Mouse (Mus musculus) R1 (cell line): ENCODE results near the gene Scaf11.

ENCODE experiments used
- DNase-seq: peaks from one replicate; pipeline ENCODE4 v3.0.0-alpha.2; 2018; ENCODE audit warnings: low read depth, low spot score

Scaf11 gene

DNA sequence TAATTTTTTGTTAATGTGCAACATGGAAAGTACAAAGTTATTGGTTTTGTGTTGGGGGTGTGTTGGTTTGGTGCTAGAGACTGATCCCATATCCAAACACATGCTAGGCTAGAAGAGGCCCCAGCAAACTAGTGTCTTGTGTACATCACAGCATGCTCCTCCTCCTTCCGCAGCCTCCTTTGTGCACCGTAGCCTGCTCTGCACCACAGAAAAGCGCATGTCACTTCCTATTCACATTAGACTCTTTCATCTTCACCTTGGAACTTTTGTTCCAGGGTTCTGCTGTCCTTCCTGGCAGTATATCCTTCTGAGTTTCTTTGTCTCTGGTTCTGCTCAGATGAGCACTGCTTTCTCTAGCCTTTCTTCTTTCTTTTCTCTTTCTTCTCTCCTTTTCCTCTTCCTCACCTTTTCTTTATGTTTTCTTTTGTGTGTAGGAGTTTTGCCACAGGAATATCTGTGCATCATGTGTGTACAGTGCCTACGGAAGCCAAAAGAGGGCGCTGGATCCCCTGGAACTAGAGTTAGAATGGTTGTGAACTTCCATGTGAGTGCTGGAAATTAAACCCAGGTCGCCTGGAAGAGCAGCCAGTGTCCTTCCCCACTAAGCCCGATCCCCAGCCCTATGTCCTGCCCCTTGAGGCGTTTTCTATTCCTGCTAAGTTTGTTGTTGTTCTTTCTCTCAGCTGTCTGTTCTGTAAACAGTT lies 63.9 kb downstream of the Scaf11 start:
- DNase-seq, result peak; percentile 75

DNA sequence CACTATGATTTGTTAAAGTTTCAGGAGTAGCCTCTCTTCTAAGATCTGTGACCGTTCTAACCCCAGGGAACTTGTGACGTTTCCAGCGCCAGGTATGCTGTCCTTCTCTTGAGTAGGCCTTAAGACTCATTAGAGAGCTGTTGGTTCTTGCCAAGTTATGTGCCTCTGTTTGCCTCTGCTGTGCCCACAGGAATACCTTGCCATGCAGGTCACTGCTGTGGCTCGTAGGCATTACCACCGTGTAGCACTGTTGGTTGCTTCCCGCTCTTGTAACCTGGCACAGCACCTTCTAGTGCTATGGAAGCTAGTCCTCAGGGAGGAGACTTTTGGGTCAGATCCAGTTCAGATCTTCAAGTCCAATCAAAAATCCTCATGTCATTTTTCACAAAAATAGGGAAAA lies 65.6 kb downstream of the Scaf11 start:
- no peak for DNase-seq

DNA sequence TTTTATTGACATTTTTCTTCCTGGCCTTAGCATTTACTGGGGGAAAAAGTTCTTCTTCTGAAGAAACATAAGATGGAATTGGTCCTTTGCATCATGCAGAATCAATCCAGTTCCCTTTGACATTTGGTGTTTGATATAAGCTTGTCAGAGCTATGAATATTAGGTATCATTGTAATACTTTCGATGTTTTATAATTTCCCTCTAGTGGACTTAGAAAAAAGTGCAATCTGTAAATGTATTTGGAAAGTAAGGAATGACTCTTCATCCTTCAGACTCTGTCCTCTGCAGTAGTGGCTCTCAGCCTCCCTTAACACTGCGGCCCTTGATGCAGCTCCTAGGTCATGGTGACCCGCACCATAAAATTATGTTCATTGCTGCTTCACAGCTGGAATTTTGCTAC lies 67.8 kb downstream of the Scaf11 start:
- DNase-seq, result no peak

DNA sequence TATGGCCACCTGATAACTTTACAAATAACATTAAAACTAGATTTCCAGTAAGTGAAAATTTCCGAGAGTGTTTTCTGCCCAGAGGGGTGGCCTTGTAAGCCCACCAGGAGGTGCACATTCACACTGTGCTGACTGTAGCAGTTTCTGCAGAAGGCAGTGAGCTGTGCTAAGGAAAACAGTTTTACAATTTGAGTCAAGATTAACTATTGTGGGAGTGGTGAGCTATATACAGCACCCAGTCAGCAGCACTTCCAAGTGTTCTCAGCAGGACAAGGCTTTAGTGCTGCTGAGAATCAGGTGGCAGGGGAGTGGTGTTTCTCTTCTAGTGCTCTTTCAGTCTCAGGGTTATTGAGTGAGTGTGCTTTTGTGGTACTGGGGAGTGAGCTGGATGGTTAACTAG lies 72.1 kb downstream of the Scaf11 start:
- no peak for DNase-seq

DNA sequence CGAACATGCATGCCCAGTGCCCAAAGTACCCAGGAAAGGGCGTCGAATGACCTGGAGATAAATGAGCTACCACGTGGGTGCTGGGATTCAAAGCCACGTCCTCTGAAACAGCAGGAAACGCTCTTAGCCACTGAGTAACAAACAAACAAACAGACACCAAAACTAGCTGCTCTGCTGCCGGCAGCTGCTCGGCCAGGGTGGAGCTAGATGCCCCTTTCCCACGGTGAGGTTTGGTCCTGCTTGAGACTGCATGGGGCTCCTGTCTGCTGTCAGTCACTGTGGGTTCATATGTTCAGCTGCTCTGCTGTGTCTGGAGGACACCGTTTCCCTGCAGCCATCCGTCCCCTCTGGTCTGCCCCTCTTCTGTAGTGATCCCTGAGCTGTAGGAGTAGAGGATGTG lies 78.4 kb downstream of the Scaf11 start:
- no peak for DNase-seq

DNA sequence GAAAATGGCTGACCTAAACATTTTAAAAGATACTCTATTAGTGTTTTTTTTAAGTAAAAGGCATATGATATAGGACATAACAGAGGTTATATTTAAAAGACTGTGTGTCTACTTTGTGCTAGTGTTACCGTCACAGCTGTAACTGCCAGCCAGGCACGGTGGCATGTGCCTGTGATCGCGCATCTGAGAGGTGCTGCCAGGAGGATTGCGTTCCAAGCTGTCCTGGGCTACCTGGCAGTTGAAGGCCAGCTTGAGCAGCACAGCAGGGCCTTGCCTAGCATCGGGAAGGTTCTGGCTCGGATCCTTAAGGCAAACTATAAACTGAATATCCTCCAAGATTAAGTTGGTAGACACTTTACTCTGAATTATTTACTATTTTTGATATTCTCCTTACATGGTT lies 82.9 kb downstream of the Scaf11 start:
- no peak for DNase-seq

DNA sequence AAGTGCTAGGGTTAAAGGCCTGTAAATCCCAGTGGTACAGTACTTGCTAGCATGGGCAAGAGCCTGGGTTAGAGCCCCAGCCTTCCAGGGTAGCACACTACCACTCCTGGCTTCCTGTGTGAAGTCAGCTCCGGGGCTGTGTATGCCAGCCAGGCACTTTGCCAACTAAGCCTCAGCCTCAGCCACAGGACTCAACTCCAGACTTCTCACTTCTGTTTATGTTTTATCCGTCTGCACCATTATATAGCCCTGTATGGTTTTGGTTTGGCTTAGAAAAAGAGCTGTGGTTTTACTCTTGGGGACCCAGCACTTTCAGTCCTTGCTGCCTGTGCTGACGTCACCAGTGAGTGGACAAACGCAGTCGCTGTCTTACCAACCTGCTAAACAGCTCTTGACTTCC lies 83.4 kb downstream of the Scaf11 start:
- no peak for DNase-seq

DNA sequence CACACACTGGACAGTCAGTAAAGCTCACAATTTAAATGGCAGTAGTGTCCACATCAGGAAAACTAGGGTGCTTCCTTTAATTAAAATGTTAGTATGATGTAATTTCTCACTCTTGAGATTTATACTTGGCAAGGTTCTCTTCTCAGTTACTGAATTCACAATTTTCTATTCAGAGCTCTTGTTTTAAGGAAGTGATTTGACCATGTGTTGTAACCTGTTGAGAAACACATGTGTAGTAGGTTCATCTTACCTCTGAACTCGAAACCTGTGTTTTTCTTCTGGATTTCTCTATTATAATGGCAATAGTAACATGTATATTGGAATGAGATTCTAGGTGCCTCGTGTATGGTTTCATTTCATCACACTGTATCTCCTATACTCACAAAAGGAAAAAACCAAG lies 84.4 kb downstream of the Scaf11 start:
- DNase-seq, result no peak

DNA sequence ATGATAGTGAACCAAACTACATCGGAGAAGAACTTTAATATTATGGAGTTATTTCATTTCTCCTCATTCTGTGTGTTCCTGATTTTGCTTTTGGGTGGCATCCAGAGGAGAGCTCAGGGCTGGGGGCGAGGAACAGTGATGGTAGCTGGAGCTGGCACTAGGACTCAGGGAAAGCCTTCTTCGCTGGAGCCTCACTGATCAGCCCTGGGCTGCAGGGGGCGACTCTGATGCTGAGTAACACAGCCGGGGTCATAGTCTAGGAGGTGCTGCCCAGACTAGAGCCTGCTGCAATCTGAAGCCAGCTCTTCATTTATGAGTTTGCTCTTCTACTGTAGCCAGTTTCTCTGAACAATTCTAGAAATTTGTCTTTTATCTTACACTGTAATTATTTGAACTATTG lies 87.5 kb downstream of the Scaf11 start:
- DNase-seq, result no peak

DNA sequence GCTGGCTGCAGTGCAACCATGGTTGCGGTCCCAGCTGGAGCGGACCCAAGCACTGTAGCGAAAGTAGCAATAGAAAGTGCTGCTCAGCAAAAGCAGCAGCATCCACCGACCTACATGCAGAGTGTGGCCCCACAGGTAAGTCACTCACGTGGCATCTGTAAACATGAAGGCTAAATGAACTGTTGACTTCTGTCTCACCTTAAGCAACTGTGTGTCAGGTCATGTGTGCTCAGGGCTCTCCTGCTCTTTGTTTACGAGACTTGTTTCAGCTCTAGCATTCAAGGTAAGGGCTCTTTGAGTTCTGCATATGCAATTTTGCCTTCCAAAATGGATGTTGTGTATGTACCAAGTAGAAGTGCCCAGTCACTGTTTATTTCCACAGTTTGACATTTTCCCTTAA lies 88.0 kb downstream of the Scaf11 start:
- DNase-seq, result no peak

DNA sequence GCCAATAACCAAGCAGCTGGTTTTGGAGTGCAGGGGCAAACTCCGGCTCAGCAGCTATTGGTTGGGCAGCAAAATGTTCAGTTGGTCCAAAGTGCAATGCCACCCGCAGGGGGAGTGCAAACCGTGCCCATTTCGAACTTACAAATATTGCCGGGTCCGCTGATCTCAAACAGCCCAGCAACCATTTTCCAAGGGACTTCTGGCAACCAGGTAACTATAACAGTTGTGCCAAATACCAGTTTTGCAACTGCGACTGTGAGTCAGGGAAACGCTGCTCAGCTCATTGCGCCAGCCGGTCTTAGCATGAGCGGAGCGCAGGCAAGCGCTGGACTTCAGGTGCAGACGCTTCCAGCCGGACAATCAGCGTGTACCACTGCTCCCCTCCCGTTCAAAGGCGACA lies 89.3 kb downstream of the Scaf11 start:
- no peak for DNase-seq

DNA sequence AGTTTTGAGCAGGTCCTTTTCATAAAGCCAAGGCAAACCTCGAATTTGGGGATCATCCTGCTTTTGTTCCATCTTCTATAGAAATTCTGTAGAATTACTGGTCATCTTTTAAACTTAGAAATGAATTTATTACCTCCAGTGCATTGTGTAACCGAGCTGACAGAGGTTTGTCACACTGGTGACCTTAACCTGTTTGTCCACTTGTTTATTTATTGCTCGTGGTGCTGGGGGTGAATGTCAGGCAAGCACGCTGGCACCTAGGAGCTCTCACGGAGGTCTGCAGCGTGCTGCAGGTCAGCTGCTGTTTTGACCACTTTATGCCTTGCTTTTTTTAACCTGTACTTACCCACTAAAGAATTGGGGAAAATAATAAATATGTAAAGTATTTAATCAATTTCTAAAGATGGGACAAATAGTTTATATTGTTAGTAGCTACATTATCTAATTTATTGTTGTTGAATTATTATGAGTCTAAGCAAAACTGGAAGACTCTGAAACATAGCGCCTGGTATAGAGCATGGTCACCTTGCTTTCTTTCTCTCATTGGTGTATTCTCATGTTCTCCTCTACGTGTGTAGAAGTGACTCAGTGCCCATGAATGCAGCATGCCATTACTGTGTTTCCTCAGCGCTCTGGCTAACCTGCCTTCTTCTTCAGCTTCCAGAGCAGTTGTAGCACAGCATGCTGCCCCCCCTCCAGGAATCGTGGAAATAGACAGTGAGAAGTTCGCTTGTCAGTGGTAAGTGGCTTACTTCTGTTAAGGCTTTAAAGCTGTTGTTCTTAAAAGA lies 94.3 kb downstream of the Scaf11 start:
- no peak for DNase-seq

DNA sequence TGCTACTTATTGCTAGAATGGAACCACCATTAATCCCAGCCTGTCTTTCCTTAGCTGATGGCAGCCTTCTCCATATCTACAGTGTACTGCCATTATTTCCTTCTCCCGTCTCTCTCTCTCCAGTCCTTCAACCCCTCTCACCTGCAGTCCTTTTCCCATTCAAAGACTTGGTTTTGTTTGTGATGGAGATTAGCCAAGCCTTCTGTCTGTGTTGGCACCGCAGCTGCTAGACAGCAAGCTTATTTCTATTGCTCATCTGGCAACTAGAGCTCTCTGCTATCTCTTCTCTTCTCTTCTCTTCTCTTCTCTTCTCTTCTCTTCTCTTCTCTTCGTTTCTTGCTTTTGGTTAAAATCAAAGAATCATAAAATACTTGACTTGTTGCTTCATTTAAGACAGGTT lies 95.3 kb downstream of the Scaf11 start:
- DNase-seq, result peak; percentile 35
